Mouse (Mus musculus) embryonic facial prominence, embryonic 15.5 days (tissue): Measurements from ENCODE around the gene Zfp560. TPM values are rescaled to one million over a fixed set of nuclear protein-coding genes. Genes with fewer than 3 reads are reported as not detected.
"Not testable (repeated sequence)": the region's sequence is repeated elsewhere in the genome, so short reads cannot be mapped to it uniquely, and the experiment has no call there.

Experiments used
- ATAC-seq: fragments of 200-750 bp; cut with Nextera tagmentation; 2 replicates; pipeline ENCODE4 v1.8.0; 2017; ENCODE audit warnings: low read depth, moderate TSS enrichment; ENCODE audit not compliant: insufficient number of reproducible peaks, low FRiP score, low TSS enrichment
- H3K27ac ChIP-seq: fragments of 300-500 bp; sonication (generic); replicated peaks from 2 replicates; pipeline ENCODE4 v1.5.1; 2015; ENCODE audit warnings: mild to moderate bottlenecking, inconsistent platforms
- H3K27me3 ChIP-seq: fragments of 300-500 bp; sonication (generic); 2 replicates; pipeline ENCODE4 v1.6.1; 2015; ENCODE audit warnings: inconsistent platforms
- H3K36me3 ChIP-seq: fragments of 300-500 bp; sonication (generic); 2 replicates; pipeline ENCODE4 v1.6.1; 2015; ENCODE audit warnings: mild to moderate bottlenecking, inconsistent platforms
- H3K4me1 ChIP-seq: fragments of 300-500 bp; sonication (generic); 2 replicates; pipeline ENCODE4 v1.6.1; 2015; ENCODE audit warnings: inconsistent platforms
- H3K4me2 ChIP-seq: fragments of 300-500 bp; sonication (generic); replicated peaks from 2 replicates; pipeline ENCODE4 v1.6.1; 2015; ENCODE audit warnings: mild to moderate bottlenecking, inconsistent platforms
- H3K4me3 ChIP-seq: fragments of 300-500 bp; sonication (generic); replicated peaks from 2 replicates; pipeline ENCODE4 v1.5.1; 2015; ENCODE audit warnings: mild to moderate bottlenecking, inconsistent platforms
- H3K9ac ChIP-seq: fragments of 300-500 bp; sonication (generic); 2 replicates; pipeline ENCODE4 v1.6.1; 2015; ENCODE audit warnings: inconsistent platforms
- H3K9me3 ChIP-seq: fragments of 300-500 bp; sonication (generic); replicated peaks from 2 replicates; pipeline ENCODE4 v1.6.1; 2016; ENCODE audit warnings: inconsistent platforms
- WGBS: fragments of 180-500 bp; shearing (Covaris S2); methylation state at CpG from one replicate; pipeline ENCODE4 v1.1.7; 2015; 5-methylcytosine and 5-hydroxymethylcytosine counted together
- polyA plus RNA-seq: library from polyadenylated mRNA; unstranded; fragments of >200 nt; fragmentation: Nextera tagmentation; extraction: Ambion mirVana; gene quantifications from 2 replicates; pipeline ENCODE4 v1.2.1, GENCODE M21; 2015

Gene Zfp560
- polyA plus RNA-seq, 1 experiment from 2014 or later, result 33.8 TPM

GRCm38 (mm10) chr9:20295562-20295961 is 89.4 kb downstream of the Zfp560 start:
- not testable (repeated sequence) for H3K36me3 ChIP-seq, H3K4me1 ChIP-seq, H3K9ac ChIP-seq, H3K27ac ChIP-seq, ATAC-seq, H3K9me3 ChIP-seq, H3K4me3 ChIP-seq, H3K4me2 ChIP-seq, H3K27me3 ChIP-seq
- WGBS, result 76% methylated on average over 5 of the region's 5 CpGs

Other genes starting within 250 kb of the Zfp560 start
- gene Olfr870, start 211.1 kb downstream of the Zfp560 start, polyA plus RNA-seq, result 0.04 TPM in 1 of 2 replicates, not detected in the other
- not detected in 2 replicates for gene Olfr871, start 173.0 kb downstream of the Zfp560 start, polyA plus RNA-seq
- not detected in 2 replicates for gene Olfr872, start 148.1 kb downstream of the Zfp560 start, polyA plus RNA-seq
- gene Olfr39, start 102.8 kb downstream of the Zfp560 start, polyA plus RNA-seq, result 0.19 TPM in 1 of 2 replicates, not detected in the other
- gene Olfr873, start 86.6 kb downstream of the Zfp560 start, polyA plus RNA-seq, result 0.11 and 0.12 TPM in 2 replicates
- not detected in 2 replicates for gene Olfr18, start 49.1 kb downstream of the Zfp560 start, polyA plus RNA-seq
- gene Zfp26, start 75.0 kb upstream of the Zfp560 start, polyA plus RNA-seq, result 16.3 and 17.9 TPM in 2 replicates
- gene Zfp426, start 107.6 kb upstream of the Zfp560 start, polyA plus RNA-seq, result 20.8 and 21.1 TPM in 2 replicates
- 105 and 114 TPM in 2 replicates for gene Zfp266, start 136.2 kb upstream of the Zfp560 start, polyA plus RNA-seq
- 18.0 and 20.4 TPM in 2 replicates for gene Zfp846, start 196.1 kb upstream of the Zfp560 start, polyA plus RNA-seq